8 mouse cellular contexts compared by ENCODE assay signal in genomic region chr2:135957689-135958088, GRCm38 (mm10).
DNase-seq lines count a peak whose midpoint lies in the region; ATAC-seq and TF ChIP-seq lines count a peak whose summit lies in the region.

No protein-coding gene starts in this region.

- H3K36me3 ChIP-seq in forebrain, postnatal 0 days (ENCODE audit: insufficient read depth), result no peaks in the 10 kb centered on the region

- H3K4me1 ChIP-seq in forebrain, postnatal 0 days (ENCODE audit: insufficient read depth), result no peaks in the 10 kb centered on the region

- no peaks in the 10 kb centered on the region for H3K27me3 ChIP-seq in forebrain, postnatal 0 days (ENCODE audit: insufficient read depth, low read length)

- H3K27ac ChIP-seq in forebrain, postnatal 0 days (ENCODE audit: low read depth, low read length), result no peak overlapping the region

- DNase-seq in urinary bladder, postnatal 25 days (ENCODE audit: low spot score), result peak; percentile 53
- DNase-seq in urinary bladder, adult 2 months (ENCODE audit: low spot score), result no peak
- DNase-seq in cerebellum, adult 9-11 months, result peak; percentile 62
- DNase-seq in forebrain, postnatal 0 days, result peak; percentile 87
- DNase-seq in hindlimb bud, embryonic 11.5 days (ENCODE audit: extremely low spot score, low read depth, low spot score), result peak; percentile 42
- peak; percentile 30 for DNase-seq in left cerebral cortex, adult 8-10 months (ENCODE audit: low spot score in 2 of 2)
- peak; percentile 32 for DNase-seq in skeletal muscle tissue, adult 2 months (ENCODE audit: low read depth, low spot score)

- no peak overlapping the region for H3K9ac ChIP-seq in forebrain, postnatal 0 days

- no peak overlapping the region for H3K4me3 ChIP-seq in forebrain, postnatal 0 days (ENCODE audit: low read depth, low read length)

- H3K4me2 ChIP-seq in forebrain, postnatal 0 days (ENCODE audit: low read depth), result no peak overlapping the region

- TF ChIP-seq CTCF in forebrain, postnatal 0 days (IDR thresholded peaks at IDR 0.05; ENCODE audit: low read depth), result peak; percentile 91

- no peaks in the 10 kb centered on the region for H3K9me3 ChIP-seq in forebrain, postnatal 0 days (ENCODE audit: low read length)

- 29% methylated on average over 7 of the region's 7 CpGs for WGBS in forebrain, postnatal 0 days

- peak; percentile 88 for ATAC-seq in forebrain, postnatal 0 days
- peak; percentile 92 for ATAC-seq in megakaryocyte-erythroid progenitor cell, adult 5-6 weeks (replicated peaks; ENCODE audit: low FRiP score, low TSS enrichment, poor library complexity, severe bottlenecking)
